Mouse (Mus musculus): ENCODE results near the gene Olfr698.
"Not testable (repeated sequence)": the region's sequence is repeated elsewhere in the genome, so short reads cannot be mapped to it uniquely, and the experiment has no call there.

Gene Olfr698

DNA sequence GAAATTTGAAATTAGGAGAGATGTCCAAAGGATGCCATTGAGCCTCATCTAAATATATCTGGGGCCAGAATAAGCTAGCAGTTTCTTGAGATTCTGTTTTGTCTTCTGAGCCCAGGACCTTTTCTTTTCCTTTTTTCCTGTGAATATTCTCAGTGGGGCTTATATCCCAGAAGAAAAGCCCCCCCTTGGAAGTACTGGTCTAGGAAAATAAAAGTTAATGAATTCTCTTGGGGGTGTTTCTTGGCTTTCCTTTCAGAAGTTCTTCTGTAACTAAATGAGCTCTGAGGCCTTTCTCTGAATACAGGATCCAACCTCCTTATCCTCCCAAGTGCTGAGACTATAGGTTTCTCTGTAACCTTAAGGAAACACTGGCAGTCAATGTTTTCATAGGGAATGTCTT, at the start of gene Olfr698:
TSS of gene Olfr698 (minus strand) at position 101 of the 400 bp plus-strand sequence.
- no peak for DNase-seq

DNA sequence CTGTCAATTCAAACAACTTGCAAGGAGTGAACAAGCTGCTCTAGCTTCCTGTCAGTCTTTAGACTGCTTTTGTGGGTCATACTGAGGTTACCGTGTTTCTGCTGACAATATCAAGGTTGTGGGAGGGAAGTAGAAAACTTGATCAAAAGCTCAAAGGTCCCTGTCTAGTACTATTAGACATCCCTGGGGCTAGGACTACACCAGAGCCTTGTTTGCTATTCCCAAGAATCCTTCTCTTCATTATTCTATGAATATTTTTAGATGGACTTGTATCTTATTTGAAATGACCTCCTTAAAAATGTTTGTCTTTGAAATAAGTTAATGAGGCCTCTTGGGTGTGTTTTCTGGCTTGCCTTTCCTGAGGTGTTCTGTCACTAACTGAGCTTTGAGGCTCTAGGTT, 37.9 kb upstream of the Olfr698 start, which contains the start of gene Olfr699:
TSS of gene Olfr699 (minus strand) at position 101 of the 400 bp plus-strand sequence.
- DNase-seq: no peak

GRCm38 (mm10) chr7:106788330-106788729, 33.1 kb upstream of the Olfr698 start:
- DNase-seq: no peak

DNA sequence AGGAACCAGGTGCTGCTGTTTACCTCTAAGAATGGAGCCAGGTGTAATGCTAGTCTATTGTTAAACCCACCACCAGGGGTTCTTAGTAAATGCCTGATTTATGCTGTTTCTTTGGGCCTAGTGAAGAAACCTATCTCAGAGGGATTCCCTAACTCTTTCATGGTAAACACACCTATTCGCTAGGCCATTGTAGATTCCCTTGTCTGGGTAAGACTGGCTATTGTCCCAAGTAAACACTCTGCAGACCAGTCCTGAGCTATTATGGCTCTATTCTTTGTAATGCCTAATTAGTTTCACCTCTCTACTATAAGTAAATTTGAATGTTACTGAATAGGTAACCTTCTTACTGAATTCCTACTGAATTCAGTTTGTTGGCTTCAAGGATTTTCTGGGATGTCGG, 5.8 kb upstream of the Olfr698 start:
- DNase-seq: not testable (repeated sequence)

DNA sequence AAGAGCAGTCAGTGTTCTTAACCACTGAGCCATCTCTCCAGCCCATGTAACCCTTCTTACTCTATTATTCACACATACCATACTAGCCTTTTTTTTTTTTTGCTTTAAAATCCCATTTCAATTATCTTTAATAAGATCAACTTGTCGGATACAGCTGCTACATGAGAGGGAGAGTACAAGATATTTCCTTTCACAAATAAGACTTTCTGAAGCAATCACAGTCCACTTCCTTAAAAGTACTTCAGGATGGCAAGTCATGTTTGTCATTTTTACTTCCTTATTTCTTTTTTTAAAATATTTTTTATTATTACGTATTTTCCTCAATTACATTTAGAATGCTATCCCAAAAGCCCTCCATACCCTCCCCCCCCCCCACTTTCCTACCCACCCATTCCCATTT, 3.6 kb upstream of the Olfr698 start:
- no peak for DNase-seq

DNA sequence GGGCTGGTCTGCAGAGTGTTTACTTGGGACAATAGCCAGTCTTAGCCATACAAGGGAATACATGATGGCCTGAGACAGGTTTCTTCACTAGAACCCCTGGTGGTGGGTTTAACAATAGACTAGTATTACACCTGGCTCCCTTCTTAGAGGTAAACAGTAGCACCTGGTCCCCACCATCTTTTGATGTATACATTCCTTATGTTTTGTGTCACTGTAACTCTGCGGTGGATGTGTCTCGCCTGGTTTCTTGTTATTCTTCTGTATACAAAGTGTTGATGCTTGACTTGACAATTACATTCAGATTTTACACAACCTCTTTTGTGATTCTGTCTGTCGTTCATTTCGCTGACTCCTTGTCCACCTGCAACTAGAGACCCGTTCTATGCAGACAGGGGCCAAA, 9.4 kb downstream of the Olfr698 start:
- no peak for DNase-seq

DNA sequence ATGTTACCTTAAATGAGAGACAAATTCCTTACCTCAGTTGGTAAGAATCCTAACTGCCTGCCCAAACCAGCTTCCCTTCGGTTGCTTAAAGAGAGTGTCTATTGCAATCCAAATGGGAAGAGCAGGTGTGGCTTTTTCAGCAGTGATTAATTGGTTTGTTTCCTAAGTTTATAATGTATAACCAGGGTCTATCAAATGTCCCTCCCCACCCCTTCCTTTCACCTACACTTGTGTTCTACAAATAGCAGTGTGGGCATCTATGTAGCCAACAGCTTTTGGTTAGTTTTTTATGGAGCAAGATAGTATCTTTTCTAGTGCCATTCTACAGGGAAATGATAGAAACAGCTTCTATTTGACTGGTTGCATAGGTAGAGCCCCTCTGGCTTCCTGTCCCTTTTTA, 12.9 kb downstream of the Olfr698 start, which contains the start of gene Olfr697:
TSS of gene Olfr697 (minus strand) at position 101 of the 400 bp plus-strand sequence.
- no peak for DNase-seq

- DNase-seq: no peak
Observed at GRCm38 (mm10) chr7:106737028-106737427, 18.2 kb downstream of the Olfr698 start.

DNA sequence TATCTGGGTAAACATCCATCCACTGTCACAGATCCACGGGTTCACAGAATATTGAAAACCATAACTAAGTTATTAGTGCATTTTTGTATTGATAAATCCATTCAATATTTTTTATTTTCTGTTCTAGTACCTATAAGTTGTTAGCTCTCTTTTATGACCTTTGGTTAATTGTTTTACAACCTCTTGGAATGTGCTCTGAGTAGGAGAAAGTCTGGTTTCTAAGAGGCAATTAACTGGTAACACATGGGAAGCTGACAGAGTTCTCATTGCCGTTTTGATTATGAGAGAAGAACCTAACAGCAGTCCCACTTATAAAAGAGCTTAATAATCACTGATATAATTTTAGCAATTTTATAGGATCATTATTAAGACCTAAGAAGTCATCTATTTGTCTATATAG, 21.5 kb downstream of the Olfr698 start:
- DNase-seq: no peak

GRCm38 (mm10) chr7:106725654-106726053, 29.5 kb downstream of the Olfr698 start:
- not testable (repeated sequence) for DNase-seq

GRCm38 (mm10) chr7:106716296-106716695, 38.9 kb downstream of the Olfr698 start, which contains the start of gene Olfr695:
Gene Olfr695 (minus strand): TSS chr7:106716396.
- DNase-seq: no peak

DNA sequence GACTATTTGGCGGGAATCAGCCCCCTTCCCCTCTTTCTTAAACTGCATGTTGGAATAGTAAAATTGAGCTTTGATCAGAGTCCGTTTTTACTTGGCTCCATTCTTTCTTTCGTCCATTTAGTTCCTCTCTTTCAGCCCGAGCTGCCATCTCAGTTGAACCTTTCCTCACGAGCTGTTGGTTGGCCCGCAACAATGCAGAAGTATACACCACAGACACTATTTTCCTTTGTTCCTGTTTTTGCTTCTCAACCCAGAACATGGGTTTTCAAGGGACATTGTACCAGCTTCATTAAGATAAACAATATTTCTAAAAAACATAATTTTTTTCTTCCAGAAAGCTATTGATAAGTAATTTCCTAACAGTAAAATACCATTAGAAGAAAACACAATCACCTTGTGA, 43.7 kb downstream of the Olfr698 start:
- no peak for DNase-seq

DNA sequence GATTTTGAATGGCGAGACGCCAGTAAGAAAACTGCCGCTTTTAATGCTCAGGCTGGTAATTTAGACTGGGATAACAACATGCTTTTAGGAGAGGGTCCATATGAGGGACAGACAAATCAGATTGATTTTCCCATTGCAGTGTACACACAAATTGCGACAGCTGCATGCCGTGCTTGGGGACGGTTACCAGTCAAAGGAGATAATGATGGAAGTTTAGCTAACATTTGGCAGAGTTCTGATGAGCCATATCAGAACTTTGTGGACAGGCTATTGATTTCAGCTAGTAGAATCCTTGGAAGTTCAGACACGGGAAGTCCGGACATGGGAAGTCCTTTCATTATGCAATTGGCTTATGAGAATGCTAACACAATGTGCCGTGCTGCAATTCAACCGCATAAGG, 47.5 kb downstream of the Olfr698 start:
- not testable (repeated sequence) for DNase-seq
